Mouse (Mus musculus) midbrain, postnatal 0 days (tissue): ENCODE results near the gene Rpap3. TPM values are rescaled to one million over a fixed set of nuclear protein-coding genes. Genes with fewer than 3 reads are reported as not detected.

Experiments
- ATAC-seq: fragments of 200-750 bp; cut with Nextera tagmentation; 2 replicates; pipeline ENCODE4 v1.8.0; 2017; ENCODE audit warnings: moderate number of reproducible peaks, mild to moderate bottlenecking, moderate TSS enrichment, moderate library complexity; ENCODE audit not compliant: low FRiP score
- DNase-seq: peaks from one replicate; pipeline ENCODE4 v3.0.0-alpha.2; 2015; ENCODE audit warnings: low spot score
- H3K27ac ChIP-seq: fragments of 300-500 bp; sonication (generic); 2 replicates; pipeline ENCODE4 v1.5.1; 2014; ENCODE audit warnings: low read depth, mild to moderate bottlenecking, low read length, mixed read lengths
- H3K27me3 ChIP-seq: fragments of 300-500 bp; sonication (generic); 2 replicates; pipeline ENCODE4 v1.6.1; 2014; ENCODE audit warnings: low read length, control low read depth, mixed read lengths; ENCODE audit not compliant: insufficient read depth
- H3K36me3 ChIP-seq: fragments of 300-500 bp; sonication (generic); 2 replicates; pipeline ENCODE4 v1.6.1; 2014; ENCODE audit warnings: low read length, control low read depth, mixed read lengths; ENCODE audit not compliant: insufficient read depth
- H3K4me1 ChIP-seq: fragments of 300-500 bp; sonication (generic); 2 replicates; pipeline ENCODE4 v1.6.1; 2014; ENCODE audit warnings: mild to moderate bottlenecking, control low read depth, antibody characterized with exemption, low read length, mixed read lengths; ENCODE audit not compliant: insufficient read depth
- H3K4me2 ChIP-seq: fragments of 300-500 bp; sonication (generic); 2 replicates; pipeline ENCODE4 v1.6.1; 2014; ENCODE audit warnings: low read depth, mild to moderate bottlenecking, low read length, mixed read lengths; ENCODE audit not compliant: poor library complexity, severe bottlenecking
- H3K4me3 ChIP-seq: fragments of 300-500 bp; sonication (generic); 2 replicates; pipeline ENCODE4 v1.5.1; 2014; ENCODE audit warnings: low read depth, mild to moderate bottlenecking, low read length, moderate library complexity
- H3K9ac ChIP-seq: fragments of 300-500 bp; sonication (generic); replicated peaks from 2 replicates; pipeline ENCODE4 v1.6.1; 2014; ENCODE audit warnings: mild to moderate bottlenecking, low read length, moderate library complexity, mixed read lengths; ENCODE audit not compliant: poor library complexity, severe bottlenecking
- H3K9me3 ChIP-seq: fragments of 300-500 bp; sonication (generic); 2 replicates; pipeline ENCODE4 v1.6.1; 2016; ENCODE audit warnings: low read length, control low read depth
- CTCF ChIP-seq: IDR thresholded peaks from 2 replicates; pipeline ENCODE4 v1.5.1; 2016; ENCODE audit warnings: antibody characterized with exemption, mild to moderate bottlenecking
- WGBS: fragments of 180-500 bp; shearing (Covaris S2); extraction: QIAGEN DNeasy Blood & Tissue Kit; methylation state at CpG from one replicate; pipeline ENCODE4 v1.1.7; 2014; 5-methylcytosine and 5-hydroxymethylcytosine counted together
- polyA plus RNA-seq: library from polyadenylated mRNA; unstranded; fragments of >200 nt; fragmentation: Nextera tagmentation; extraction: Ambion mirVana; gene quantifications from 2 replicates; pipeline ENCODE4 v1.2.1, GENCODE M21; 2015
- total RNA-seq: library from RNA; depleted of rRNA; stranded (reverse); fragments of >200 nt; gene quantifications from 2 replicates; pipeline ENCODE4 v1.2.3, GENCODE M21; 2014

Gene Rpap3
- total and polyA plus RNA-seq, 2 experiments from 2014 or later: 21.8 to 46.2 TPM

DNA sequence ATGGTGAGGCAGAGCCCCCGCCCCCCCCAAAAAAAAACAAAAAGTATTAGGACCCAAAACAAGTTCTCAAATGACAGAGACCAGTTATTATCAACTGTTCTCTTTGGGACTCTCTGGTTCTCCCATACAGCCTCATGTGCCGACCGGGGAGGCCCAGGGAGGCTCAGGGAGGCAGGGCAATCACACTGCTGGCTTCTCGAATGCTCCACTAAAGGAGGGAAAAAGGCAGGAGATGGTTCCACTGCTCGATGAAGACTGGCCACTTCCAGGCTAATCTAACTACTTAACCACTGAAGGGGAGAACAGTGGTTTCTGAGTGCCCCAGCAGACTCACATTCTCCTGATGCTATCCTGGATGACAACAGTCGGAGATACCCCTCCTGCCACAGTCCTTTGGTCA lies 6.9 kb upstream of the Rpap3 start:
- Histone ChIP-seq H3K4me2 (no peak overlapping the region), H3K4me1 (no peaks in the 10 kb centered on the region), H3K9me3 (no peaks in the 10 kb centered on the region), H3K36me3 (no peaks in the 10 kb centered on the region), H3K4me3 (no peak overlapping the region), H3K27me3 (no peaks in the 10 kb centered on the region), H3K9ac (no peak overlapping the region), H3K27ac (no peak overlapping the region)
- DNase-seq (no peak), ATAC-seq (no peak)
- no peak for TF ChIP-seq CTCF
- WGBS: 74% methylated on average over 6 of the region's 6 CpGs

DNA sequence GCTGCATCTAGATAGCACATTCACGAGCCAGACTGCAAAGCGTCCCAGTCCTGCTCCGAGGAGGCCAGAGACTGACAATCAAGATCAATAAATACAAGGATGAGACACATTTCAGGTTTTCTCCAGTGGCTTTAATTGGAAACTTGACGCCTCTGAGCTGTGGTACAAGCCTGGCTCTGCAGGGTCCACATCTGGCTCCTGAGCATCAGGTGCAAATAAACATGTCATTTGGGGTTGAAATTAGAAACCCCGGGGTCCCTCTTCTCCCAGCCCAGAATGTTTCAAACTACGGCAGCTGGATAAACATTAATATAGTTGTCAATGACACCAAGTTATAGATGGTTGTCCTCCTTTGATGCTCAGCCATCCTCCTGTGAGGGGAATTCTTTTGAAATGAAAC lies 5.3 kb upstream of the Rpap3 start:
- H3K9me3 ChIP-seq: no peaks in the 10 kb centered on the region
- no peak overlapping the region for H3K4me3 ChIP-seq
- WGBS: 72% methylated on average over 6 of the region's 6 CpGs
- no peaks in the 10 kb centered on the region for H3K27me3 ChIP-seq
- DNase-seq: no peak
- H3K36me3 ChIP-seq: no peaks in the 10 kb centered on the region
- no peaks in the 10 kb centered on the region; the same call in 1 of the 2 replicates for H3K4me1 ChIP-seq
- no peak overlapping the region for H3K9ac ChIP-seq
- ATAC-seq: no peak
- TF ChIP-seq CTCF: no peak
- no peak overlapping the region for H3K27ac ChIP-seq
- H3K4me2 ChIP-seq: no peak overlapping the region

DNA sequence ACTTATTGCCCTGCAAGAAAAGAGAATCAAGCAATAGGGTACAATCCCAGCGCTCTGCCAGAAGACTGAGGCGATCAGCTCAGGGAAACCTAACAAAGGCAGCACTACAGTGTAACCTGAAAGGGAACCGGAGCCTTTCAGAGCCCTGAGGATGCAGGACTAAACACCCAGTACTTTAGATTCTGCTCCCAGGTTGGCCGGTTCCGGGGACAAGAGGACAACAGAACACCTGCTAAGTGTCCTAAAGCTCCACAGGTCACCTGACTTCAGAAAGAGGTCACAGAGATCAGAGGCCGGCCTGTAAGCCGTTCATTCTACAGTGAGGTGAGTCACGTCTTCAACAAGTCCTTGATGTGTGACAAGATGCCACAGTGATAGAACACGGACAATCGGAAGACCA lies 9.0 kb downstream of the Rpap3 start:
- Histone ChIP-seq H3K9ac (no peak overlapping the region), H3K4me3 (no peak overlapping the region), H3K27ac (no peak overlapping the region), H3K4me2 (no peak overlapping the region), H3K36me3 (peaks cover 65% of the 10 kb centered on the region), H3K4me1 (no peaks in the 10 kb centered on the region), H3K9me3 (no peaks in the 10 kb centered on the region), H3K27me3 (no peaks in the 10 kb centered on the region)
- ATAC-seq: no peak
- TF ChIP-seq CTCF: no peak
- DNase-seq: no peak
- WGBS: 86% methylated on average over 10 of the region's 10 CpGs

DNA sequence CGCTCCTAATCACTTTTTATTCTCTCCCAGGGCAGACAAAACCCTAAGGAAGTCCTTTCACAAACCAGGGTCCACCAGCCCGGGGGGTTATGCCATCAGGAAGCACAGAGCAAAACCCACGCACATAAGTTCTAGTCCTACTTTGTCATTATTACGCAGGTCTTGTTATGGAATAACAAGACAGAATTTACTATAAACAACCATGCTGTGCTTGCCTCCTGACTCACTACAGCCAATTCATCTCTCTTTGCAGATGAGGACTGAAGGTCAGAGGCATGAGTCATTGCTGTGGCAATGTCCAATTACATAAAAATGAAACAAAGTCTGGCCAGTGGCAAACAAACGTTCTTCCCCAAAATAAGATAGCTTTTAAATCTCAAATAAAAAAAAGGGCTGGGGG lies 12.2 kb downstream of the Rpap3 start:
- 90% methylated on average over 5 of the region's 5 CpGs for WGBS
- peaks cover 45% of the 10 kb centered on the region for H3K36me3 ChIP-seq

DNA sequence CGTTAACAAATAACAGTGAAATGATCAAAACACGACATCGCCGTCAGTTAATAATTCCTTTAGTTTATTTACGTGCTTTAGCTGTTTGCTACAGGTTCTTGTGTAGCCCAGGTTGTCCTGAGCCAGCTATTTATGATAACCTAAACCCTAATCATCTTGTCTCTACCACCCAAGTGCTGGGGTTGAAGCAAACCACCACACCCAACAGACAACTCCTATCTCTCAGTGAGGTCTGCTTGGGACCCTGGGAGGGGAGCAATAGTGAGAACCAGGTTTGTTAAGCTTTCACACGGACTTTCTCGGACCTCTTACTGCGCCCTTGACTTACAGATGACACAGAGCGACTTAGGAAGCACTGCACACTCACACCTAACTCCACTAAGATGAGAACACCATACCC lies 21.5 kb downstream of the Rpap3 start:
- no peak for TF ChIP-seq CTCF
- no peak for DNase-seq
- Histone ChIP-seq H3K4me1 (no peaks in the 10 kb centered on the region), H3K4me2 (no peak overlapping the region), H3K9ac (no peak overlapping the region), H3K27me3 (no peaks in the 10 kb centered on the region), H3K27ac (no peak overlapping the region), H3K9me3 (no peaks in the 10 kb centered on the region), H3K4me3 (no peak overlapping the region), H3K36me3 (peaks cover 80% of the 10 kb centered on the region)
- ATAC-seq: no peak
- WGBS: 96% methylated on average over 9 of the region's 9 CpGs

More for the DNA sequence above, 12.2 kb downstream of the Rpap3 start:
- DNase-seq (no peak), ATAC-seq (no peak)
- TF ChIP-seq CTCF: no peak
- no peak overlapping the region for H3K4me2 ChIP-seq
- H3K27ac ChIP-seq: no peak overlapping the region
- H3K27me3 ChIP-seq: no peaks in the 10 kb centered on the region
- H3K9ac ChIP-seq: no peak overlapping the region
- H3K4me1 ChIP-seq: no peaks in the 10 kb centered on the region
- no peaks in the 10 kb centered on the region for H3K9me3 ChIP-seq
- H3K4me3 ChIP-seq: no peak overlapping the region

DNA sequence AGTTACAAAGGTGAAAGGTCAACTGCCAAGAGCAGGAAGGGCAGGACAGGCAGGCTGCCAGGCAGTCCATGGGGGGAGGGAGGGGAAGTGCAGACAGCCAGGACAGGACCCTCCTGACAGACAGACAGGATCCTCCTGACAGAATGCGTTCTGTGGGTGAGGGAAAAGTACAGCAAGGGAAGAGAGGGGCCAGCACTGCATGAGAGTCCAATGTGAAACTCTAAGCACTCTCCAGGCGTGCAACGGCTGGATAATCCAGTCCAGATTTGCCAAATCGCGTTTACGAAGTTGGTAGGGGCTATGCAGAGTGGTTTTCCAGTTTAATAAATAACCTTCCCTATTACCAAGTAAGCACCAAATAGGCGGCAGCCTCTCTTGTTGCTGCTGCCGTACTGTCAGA lies 23.6 kb downstream of the Rpap3 start:
- Histone ChIP-seq H3K9ac (no peak overlapping the region), H3K36me3 (peaks cover 82% of the 10 kb centered on the region)

More for the DNA sequence above, 23.6 kb downstream of the Rpap3 start:
- WGBS: 95% methylated on average over 8 of the region's 8 CpGs
- Histone ChIP-seq H3K4me1 (no peaks in the 10 kb centered on the region), H3K9me3 (no peaks in the 10 kb centered on the region), H3K27me3 (no peaks in the 10 kb centered on the region), H3K4me3 (no peak overlapping the region), H3K27ac (no peak overlapping the region), H3K4me2 (no peak overlapping the region)
- ATAC-seq (no peak), DNase-seq (no peak)
- TF ChIP-seq CTCF: no peak
